Mouse (Mus musculus): ENCODE data around the gene Fam114a2. TPM values are rescaled to one million over a fixed set of nuclear protein-coding genes. Genes with fewer than 3 reads are reported as not detected.

The Fam114a2 gene
- polyA plus RNA-seq, 1 experiment from 2014 or later, result 36.7 TPM

DNA sequence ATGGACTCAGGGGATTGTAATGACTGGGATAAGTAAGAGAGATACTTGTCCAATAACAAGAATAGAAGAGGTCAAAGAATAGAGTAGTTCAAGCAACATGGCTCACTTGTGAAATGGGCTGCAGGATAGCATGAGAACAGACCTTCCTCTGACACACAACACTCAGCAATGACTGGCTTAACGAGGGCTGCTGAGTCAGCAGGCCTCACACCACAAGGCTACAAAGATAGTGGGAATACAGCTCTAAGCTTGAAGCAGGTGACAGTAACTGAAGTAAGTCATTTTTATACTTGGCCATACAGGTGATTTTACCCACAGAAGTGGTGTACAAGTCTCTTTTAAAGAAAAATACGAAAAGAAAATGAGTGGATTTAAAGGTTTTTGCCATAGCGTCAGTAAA is 7.5 kb upstream of the Fam114a2 start:
- no peaks in the 10 kb centered on the region for H3K9me3 ChIP-seq (ENCODE audit: control insufficient read depth, low read length)
- peaks cover 8% of the 10 kb centered on the region; the same call in 1 of the 2 replicates for H3K36me3 ChIP-seq (ENCODE audit: control insufficient read depth, insufficient read depth, low read length)
- no peak overlapping the region for H3K27ac ChIP-seq (ENCODE audit: low read depth, low read length)
- DNase-seq (ENCODE audit: low spot score) (no peak), ATAC-seq (replicated peaks; ENCODE audit: low FRiP score) (no peak)
- no peak overlapping the region for H3K4me3 ChIP-seq (ENCODE audit: low read depth, low read length)
- 75% methylated on average over 3 of the region's 3 CpGs for whole genome bisulfite sequencing
- H3K4me1 ChIP-seq (replicated peaks; ENCODE audit: control insufficient read depth, insufficient read depth, low read length), result 0 out of 2 replicates have a peak, but pooled peaks cover 3% of the 10 kb centered on the region
- no peaks in the 10 kb centered on the region for H3K27me3 ChIP-seq (replicated peaks; ENCODE audit: control insufficient read depth, insufficient read depth, low read length)
- H3K9ac ChIP-seq (ENCODE audit: low read depth, low read length), result no peak overlapping the region
- H3K4me2 ChIP-seq, result no peak overlapping the region

DNA sequence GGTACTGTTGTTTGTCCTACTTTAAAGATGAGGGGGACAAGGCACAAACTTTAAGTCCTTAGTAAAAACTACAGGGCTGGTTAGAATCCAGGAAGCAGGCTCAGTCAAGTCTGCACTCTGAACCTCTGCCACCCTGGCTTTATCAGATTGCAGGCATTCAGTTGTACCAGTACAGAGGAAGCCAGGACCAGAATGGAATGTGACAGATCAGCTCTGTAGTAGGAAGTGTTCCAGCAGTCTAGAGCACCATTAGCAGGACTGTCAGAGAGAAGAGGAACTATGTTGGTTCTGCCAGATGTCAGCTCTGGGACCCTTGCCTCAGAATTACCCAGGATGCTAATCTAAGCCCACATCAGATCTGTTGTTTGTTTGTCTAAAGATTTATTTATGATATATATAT is 6.2 kb upstream of the Fam114a2 start:
- Histone ChIP-seq H3K4me2 (no peak overlapping the region), H3K9me3 (ENCODE audit: control insufficient read depth, low read length) (no peaks in the 10 kb centered on the region), H3K9ac (ENCODE audit: low read depth, low read length) (no peak overlapping the region), H3K4me3 (ENCODE audit: low read depth, low read length) (no peak overlapping the region), H3K27me3 (replicated peaks; ENCODE audit: control insufficient read depth, insufficient read depth, low read length) (no peaks in the 10 kb centered on the region), H3K36me3 (ENCODE audit: control insufficient read depth, insufficient read depth, low read length) (peaks cover 6% of the 10 kb centered on the region; the same call in 1 of the 2 replicates), H3K4me1 (replicated peaks; ENCODE audit: control insufficient read depth, insufficient read depth, low read length) (peaks cover 3% of the 10 kb centered on the region; the same call in 1 of the 2 replicates), H3K27ac (ENCODE audit: low read depth, low read length) (no peak overlapping the region)
- ATAC-seq (replicated peaks; ENCODE audit: low FRiP score) (no peak), DNase-seq (ENCODE audit: low spot score) (no peak)

DNA sequence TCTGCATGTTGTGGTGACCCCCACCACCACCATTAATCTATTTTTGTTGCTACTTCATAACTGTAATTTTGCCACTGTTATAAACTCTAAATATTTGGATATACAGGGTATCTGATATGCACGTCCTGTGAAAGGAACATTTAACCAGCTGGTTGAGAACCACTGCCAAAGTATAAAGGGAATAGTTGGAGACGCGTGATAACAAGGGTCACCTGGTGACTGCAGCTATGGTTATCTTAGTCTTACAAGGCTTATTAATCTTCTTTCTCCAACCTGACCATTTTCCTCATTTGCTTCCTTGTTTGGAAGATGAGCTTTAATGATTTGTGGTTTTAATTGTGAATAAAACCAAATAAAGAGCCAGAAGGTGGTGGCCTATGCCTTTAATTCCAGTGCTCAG is 5.0 kb upstream of the Fam114a2 start:
- WGBS, result 77% methylated on average over 3 of the region's 3 CpGs

GRCm38 (mm10) chr11:57522046-57522445 is 3.6 kb upstream of the Fam114a2 start:
- no peak overlapping the region for H3K27ac ChIP-seq (ENCODE audit: low read depth, low read length)
- WGBS, result 90% methylated on average over 7 of the region's 7 CpGs
- no peak for ATAC-seq (replicated peaks; ENCODE audit: low FRiP score)

More for the DNA sequence above, 5.0 kb upstream of the Fam114a2 start:
- no peak for DNase-seq (ENCODE audit: low spot score)
- Histone ChIP-seq H3K9ac (ENCODE audit: low read depth, low read length) (no peak overlapping the region), H3K9me3 (ENCODE audit: control insufficient read depth, low read length) (no peaks in the 10 kb centered on the region), H3K4me1 (replicated peaks; ENCODE audit: control insufficient read depth, insufficient read depth, low read length) (peaks cover 9% of the 10 kb centered on the region), H3K4me2 (no peak overlapping the region), H3K4me3 (ENCODE audit: low read depth, low read length) (no peak overlapping the region), H3K27ac (ENCODE audit: low read depth, low read length) (no peak overlapping the region), H3K36me3 (ENCODE audit: control insufficient read depth, insufficient read depth, low read length) (peaks cover 2% of the 10 kb centered on the region; the same call in 1 of the 2 replicates), H3K27me3 (replicated peaks; ENCODE audit: control insufficient read depth, insufficient read depth, low read length) (no peaks in the 10 kb centered on the region)
- ATAC-seq (replicated peaks; ENCODE audit: low FRiP score), result no peak

DNA sequence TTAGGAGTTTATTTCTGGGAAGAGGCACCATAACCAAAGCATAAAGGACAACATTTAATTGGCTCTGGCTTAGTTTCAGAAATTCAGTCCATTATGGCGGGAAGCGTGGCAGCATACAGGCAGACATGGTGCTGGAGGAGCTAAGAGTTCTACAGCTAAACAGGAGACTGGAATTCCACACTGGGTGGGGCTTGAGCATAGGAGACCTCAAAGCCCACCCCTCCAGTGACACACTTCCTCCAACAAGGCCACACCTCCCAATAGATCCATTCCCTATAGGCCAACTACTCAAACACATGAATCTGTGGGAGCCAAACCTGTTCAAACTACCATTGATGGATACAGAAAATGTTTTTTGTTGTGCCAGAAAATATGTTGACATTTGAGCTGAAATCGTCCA is 2.8 kb upstream of the Fam114a2 start:
- 90% methylated on average over 3 of the region's 3 CpGs for WGBS
- ATAC-seq (replicated peaks; ENCODE audit: low FRiP score) (no peak), DNase-seq (ENCODE audit: low spot score) (no peak)
- H3K27ac ChIP-seq (ENCODE audit: low read depth, low read length), result no peak overlapping the region
- peaks cover 14% of the 10 kb centered on the region for H3K4me1 ChIP-seq (replicated peaks; ENCODE audit: control insufficient read depth, insufficient read depth, low read length)
- no peaks in the 10 kb centered on the region; the same call in 1 of the 2 replicates for H3K36me3 ChIP-seq (ENCODE audit: control insufficient read depth, insufficient read depth, low read length)
- no peaks in the 10 kb centered on the region for H3K9me3 ChIP-seq (ENCODE audit: control insufficient read depth, low read length)
- H3K4me2 ChIP-seq, result no peak overlapping the region
- no peak overlapping the region for H3K4me3 ChIP-seq (ENCODE audit: low read depth, low read length)
- H3K9ac ChIP-seq (ENCODE audit: low read depth, low read length), result no peak overlapping the region
- H3K27me3 ChIP-seq (replicated peaks; ENCODE audit: control insufficient read depth, insufficient read depth, low read length), result no peaks in the 10 kb centered on the region

More at GRCm38 (mm10) chr11:57522046-57522445, 3.6 kb upstream of the Fam114a2 start:
- Histone ChIP-seq H3K9me3 (ENCODE audit: control insufficient read depth, low read length) (no peaks in the 10 kb centered on the region), H3K36me3 (ENCODE audit: control insufficient read depth, insufficient read depth, low read length) (no peaks in the 10 kb centered on the region; the same call in 1 of the 2 replicates), H3K4me2 (no peak overlapping the region), H3K4me1 (replicated peaks; ENCODE audit: control insufficient read depth, insufficient read depth, low read length) (peaks cover 12% of the 10 kb centered on the region), H3K9ac (ENCODE audit: low read depth, low read length) (no peak overlapping the region), H3K27me3 (replicated peaks; ENCODE audit: control insufficient read depth, insufficient read depth, low read length) (no peaks in the 10 kb centered on the region), H3K4me3 (ENCODE audit: low read depth, low read length) (no peak overlapping the region)
- DNase-seq (ENCODE audit: low spot score), result no peak

DNA sequence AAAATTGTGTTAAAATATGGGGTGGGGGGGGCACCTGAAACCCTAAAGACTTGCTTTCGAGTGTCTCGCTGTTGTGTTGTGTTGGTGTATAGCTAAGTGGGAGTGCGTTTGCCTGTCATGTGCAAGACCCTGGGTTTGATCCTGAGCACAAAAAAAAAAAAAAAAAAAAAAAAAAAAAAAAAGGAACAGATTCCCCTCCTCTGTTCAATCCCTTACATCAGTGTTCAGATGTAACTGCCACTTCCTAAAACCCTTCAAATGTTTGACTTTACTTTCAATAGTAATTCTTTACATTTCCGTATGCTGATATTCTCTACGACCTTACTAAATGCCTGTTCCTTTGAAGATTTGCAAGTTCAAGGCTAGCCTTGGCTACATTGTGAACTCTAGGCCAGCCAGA is 887 bp upstream of the Fam114a2 start:
- no peak overlapping the region for H3K27ac ChIP-seq (ENCODE audit: low read depth, low read length)
- DNase-seq (ENCODE audit: low spot score) (no peak), ATAC-seq (replicated peaks; ENCODE audit: low FRiP score) (no peak)
- WGBS, result 73% methylated on average over 5 of the region's 5 CpGs
- peak overlapping the region; percentile 85; the same call in 1 of the 2 replicates for H3K9ac ChIP-seq (ENCODE audit: low read depth, low read length)
- peaks cover 14% of the 10 kb centered on the region for H3K4me1 ChIP-seq (replicated peaks; ENCODE audit: control insufficient read depth, insufficient read depth, low read length)
- no peaks in the 10 kb centered on the region for H3K27me3 ChIP-seq (replicated peaks; ENCODE audit: control insufficient read depth, insufficient read depth, low read length)
- peak overlapping the region; percentile 77 for H3K4me2 ChIP-seq
- peak overlapping the region; percentile 93 for H3K4me3 ChIP-seq (ENCODE audit: low read depth, low read length)
- H3K9me3 ChIP-seq (ENCODE audit: control insufficient read depth, low read length), result no peaks in the 10 kb centered on the region
- H3K36me3 ChIP-seq (ENCODE audit: control insufficient read depth, insufficient read depth, low read length), result no peaks in the 10 kb centered on the region; the same call in 1 of the 2 replicates

- Histone ChIP-seq H3K27me3 (replicated peaks; ENCODE audit: control insufficient read depth, insufficient read depth, low read length) (no peaks in the 10 kb centered on the region), H3K4me3 (ENCODE audit: low read depth, low read length) (peak overlapping the region; percentile 93), H3K36me3 (ENCODE audit: control insufficient read depth, insufficient read depth, low read length) (no peaks in the 10 kb centered on the region; the same call in 1 of the 2 replicates), H3K27ac (ENCODE audit: low read depth, low read length) (no peak overlapping the region; the same call in 1 of the 2 replicates), H3K4me2 (peak overlapping the region; percentile 77), H3K9ac (ENCODE audit: low read depth, low read length) (peak overlapping the region; percentile 85), H3K9me3 (ENCODE audit: control insufficient read depth, low read length) (no peaks in the 10 kb centered on the region), H3K4me1 (replicated peaks; ENCODE audit: control insufficient read depth, insufficient read depth, low read length) (peaks cover 11% of the 10 kb centered on the region)
- WGBS, result 1% methylated on average over 14 of the region's 16 CpGs
- DNase-seq (ENCODE audit: low spot score) (no peak), ATAC-seq (replicated peaks; ENCODE audit: low FRiP score) (peak; percentile 44; the same call in 1 of the 2 replicates)
Observed at GRCm38 (mm10) chr11:57518751-57519148, 333 bp upstream of the Fam114a2 start.

DNA sequence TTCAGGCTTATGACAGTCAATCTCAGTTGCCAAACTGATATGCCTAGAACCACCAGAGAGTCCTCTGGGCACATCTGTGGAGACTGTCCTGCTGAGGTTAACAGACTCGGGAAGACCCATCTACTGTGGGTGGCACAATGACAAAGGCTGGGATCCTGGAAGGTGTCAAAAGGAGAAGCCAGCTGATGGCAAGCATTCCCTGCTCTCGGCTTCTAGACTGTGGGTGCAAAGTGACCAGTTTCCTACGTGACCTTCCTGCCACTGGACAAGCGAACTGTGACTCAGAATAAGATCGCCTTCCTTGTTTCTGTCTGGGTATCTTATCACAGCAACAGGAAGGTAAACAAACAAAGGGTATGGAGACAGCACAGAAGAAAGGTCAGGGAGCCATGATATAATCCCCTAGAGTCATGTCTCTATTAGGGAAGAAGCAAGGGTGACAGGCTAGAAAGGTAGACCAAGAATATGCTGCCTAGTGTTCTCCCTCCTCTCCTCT is 1.4 kb downstream of the Fam114a2 start:
- peak overlapping the region; percentile 77 for H3K4me2 ChIP-seq
- no peak overlapping the region for H3K4me3 ChIP-seq (ENCODE audit: low read depth, low read length)
- peaks cover 5% of the 10 kb centered on the region; the same call in 1 of the 2 replicates for H3K36me3 ChIP-seq (ENCODE audit: control insufficient read depth, insufficient read depth, low read length)
- no peak overlapping the region for H3K9ac ChIP-seq (ENCODE audit: low read depth, low read length)
- no peak for ATAC-seq (replicated peaks; ENCODE audit: low FRiP score)
- no peaks in the 10 kb centered on the region for H3K27me3 ChIP-seq (replicated peaks; ENCODE audit: control insufficient read depth, insufficient read depth, low read length)
- H3K4me1 ChIP-seq (replicated peaks; ENCODE audit: control insufficient read depth, insufficient read depth, low read length), result peaks cover 11% of the 10 kb centered on the region
- 47% methylated on average over 5 of the region's 5 CpGs for WGBS
- no peaks in the 10 kb centered on the region for H3K9me3 ChIP-seq (ENCODE audit: control insufficient read depth, low read length)
- DNase-seq (ENCODE audit: low spot score), result no peak
- no peak overlapping the region for H3K27ac ChIP-seq (ENCODE audit: low read depth, low read length)

GRCm38 (mm10) chr11:57515218-57515617 is 3.2 kb downstream of the Fam114a2 start:
- no peak for ATAC-seq (replicated peaks; ENCODE audit: low FRiP score)
- no peak overlapping the region for H3K4me3 ChIP-seq (ENCODE audit: low read depth, low read length)
- H3K27ac ChIP-seq (ENCODE audit: low read depth, low read length), result no peak overlapping the region
- H3K36me3 ChIP-seq (ENCODE audit: control insufficient read depth, insufficient read depth, low read length), result peaks cover 8% of the 10 kb centered on the region; the same call in 1 of the 2 replicates
- H3K9me3 ChIP-seq (ENCODE audit: control insufficient read depth, low read length), result no peaks in the 10 kb centered on the region
- no peak overlapping the region for H3K9ac ChIP-seq (ENCODE audit: low read depth, low read length)
- no peak overlapping the region for H3K4me2 ChIP-seq
- WGBS, result 89% methylated on average over 5 of the region's 5 CpGs
- no peak for DNase-seq (ENCODE audit: low spot score)
- H3K4me1 ChIP-seq (replicated peaks; ENCODE audit: control insufficient read depth, insufficient read depth, low read length), result peaks cover 11% of the 10 kb centered on the region
- no peaks in the 10 kb centered on the region for H3K27me3 ChIP-seq (replicated peaks; ENCODE audit: control insufficient read depth, insufficient read depth, low read length)

Data from liver, embryonic 11.5 days (tissue).